Mouse (Mus musculus) right cerebral cortex, postnatal 4 days (tissue): ENCODE measurements at regions not wholly inside any gene's neighbourhood (a gene's known extent, or its start where the extent isn't known, plus 50 kb on each side); places are given as distances from the start of the nearest gene placed in this dataset.
A peak's percentile ranks its signal among the peaks of the same experiment; 100 is the strongest.

ENCODE experiments used
- DNase-seq: peaks from one replicate; pipeline ENCODE4 v3.0.0-alpha.2; 2022

DNA sequence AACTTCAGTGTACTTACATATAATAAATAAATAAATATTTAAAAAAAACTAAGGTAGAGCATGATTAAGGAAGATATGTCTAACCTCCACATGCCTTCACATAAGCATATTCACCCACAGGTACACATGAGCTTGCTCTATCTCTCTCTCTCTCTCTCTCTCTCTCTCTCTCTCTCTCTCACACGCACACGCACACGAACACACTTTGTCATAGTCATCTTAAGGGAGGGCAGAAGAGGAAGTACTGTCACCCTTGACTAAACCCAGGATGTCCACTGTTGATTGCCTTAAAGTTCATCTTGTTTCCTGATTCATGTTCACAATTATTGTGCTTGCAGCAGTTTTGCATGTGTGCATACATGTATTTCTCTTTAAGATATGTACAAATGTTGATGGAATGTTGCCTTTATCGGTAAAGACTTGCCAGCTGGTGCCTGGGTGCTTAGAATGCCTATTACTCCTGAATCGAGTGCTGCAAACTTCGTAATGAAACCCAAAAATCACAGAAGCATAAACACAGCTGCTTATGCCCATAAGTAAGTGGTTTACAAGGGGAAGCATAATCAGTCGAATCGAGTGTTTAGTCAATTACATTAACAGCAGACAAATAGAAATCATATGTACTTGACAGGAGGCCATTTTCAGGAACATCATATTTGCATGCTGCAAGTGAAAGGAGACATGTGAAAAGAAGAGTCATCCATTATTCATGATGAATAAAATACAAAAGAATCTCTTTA lies 84.3 kb downstream of the Tmem168 start:
- no peak for DNase-seq

DNA sequence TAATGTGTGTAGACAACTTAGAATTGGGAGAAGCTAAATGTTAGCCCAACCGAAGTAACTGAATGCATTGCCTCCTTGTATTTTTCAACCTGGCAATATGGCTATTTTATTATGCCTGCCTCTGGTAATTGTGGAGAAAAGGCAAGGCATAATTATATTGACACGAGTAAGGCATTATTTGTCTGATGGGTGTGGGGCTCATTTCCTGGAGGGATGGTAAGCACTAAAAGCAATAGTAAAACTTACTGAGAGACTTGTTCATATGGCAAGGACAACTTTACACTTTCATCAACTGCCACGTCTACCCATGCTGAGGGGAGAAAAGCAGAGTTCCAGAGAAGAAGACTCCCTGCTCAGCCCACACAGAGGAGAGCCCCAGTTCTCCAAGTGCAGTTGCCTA lies 93.8 kb downstream of the Tmem168 start:
- no peak for DNase-seq

DNA sequence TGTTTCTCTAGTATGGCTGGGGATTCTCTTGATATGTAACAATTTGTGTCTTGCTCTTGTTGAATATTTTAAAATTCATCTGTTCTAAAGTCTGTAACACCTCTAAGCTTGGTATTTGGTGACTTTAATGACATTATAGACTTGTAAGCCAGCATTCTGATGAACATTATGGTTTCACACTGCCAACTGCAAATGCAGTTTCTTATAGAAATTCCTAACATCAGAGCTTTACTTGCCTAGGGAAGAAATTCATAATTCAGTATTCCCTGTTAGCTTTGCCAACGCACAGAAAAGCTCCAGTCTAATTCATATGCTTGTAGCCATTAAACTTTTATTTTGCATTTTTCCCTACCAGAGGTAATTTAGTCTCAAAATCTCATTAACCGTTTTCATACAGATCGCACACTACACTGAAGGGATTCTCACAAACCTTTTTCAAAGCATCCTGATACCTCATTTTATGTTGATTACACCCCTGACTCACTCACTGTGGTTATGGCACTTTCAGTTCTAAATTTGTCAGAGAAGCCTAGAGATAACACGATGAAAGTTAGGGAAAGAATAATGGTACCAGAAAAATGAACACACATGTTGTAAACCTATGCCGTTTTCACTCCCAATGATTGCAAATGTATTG lies 131.3 kb downstream of the Tmem168 start:
- no peak for DNase-seq

- DNase-seq = no peak
Observed at GRCm38 (mm10) chr6:13449160-13449787, 158.6 kb downstream of the Tmem168 start.

- DNase-seq = peak; percentile 7
Observed at GRCm38 (mm10) chr6:13413768-13414167, 189.0 kb upstream of the Vwde start.

GRCm38 (mm10) chr6:13413092-13413491 lies 188.3 kb upstream of the Vwde start:
- no peak for DNase-seq

DNA sequence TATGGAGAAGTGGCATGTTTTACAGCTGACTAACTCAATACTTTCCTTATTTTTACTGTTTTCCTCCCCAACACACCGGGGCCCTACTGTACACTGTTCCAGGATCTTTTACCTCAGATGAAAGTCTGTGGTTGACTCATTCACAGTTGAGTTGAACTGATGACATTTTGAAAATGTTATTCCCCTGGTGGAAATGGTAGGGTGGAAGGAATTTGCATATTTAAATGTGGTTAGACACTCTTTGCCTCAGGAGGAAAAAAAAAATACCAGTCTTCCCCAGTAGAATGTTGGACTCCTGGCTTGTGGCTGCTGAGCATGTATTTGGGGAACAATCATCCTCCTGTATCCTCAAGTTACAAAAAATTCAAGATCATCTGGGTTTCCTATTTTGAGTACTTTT lies 159.7 kb upstream of the Vwde start:
- DNase-seq = no peak

DNA sequence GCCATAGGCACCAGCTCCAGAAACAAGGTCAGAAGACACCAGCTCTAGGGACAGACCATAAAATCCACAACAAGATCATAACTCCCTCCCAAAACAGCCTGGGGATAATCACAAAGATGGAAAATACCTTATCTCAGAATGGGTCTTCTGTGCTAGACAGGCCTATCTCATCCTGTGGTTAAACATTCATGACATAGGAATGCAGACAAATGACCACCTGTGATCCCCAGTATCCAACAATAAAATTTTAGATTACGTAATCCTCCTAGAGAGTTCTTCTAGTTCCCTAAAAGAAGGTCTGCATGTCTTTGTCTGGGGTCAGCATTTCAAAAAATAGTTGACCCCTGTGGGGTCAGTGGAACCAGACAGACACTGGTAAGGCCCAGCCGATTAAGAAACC lies 158.4 kb upstream of the Vwde start:
- DNase-seq = no peak

GRCm38 (mm10) chr6:13380819-13381218 lies 156.1 kb upstream of the Vwde start:
- DNase-seq = no peak

DNA sequence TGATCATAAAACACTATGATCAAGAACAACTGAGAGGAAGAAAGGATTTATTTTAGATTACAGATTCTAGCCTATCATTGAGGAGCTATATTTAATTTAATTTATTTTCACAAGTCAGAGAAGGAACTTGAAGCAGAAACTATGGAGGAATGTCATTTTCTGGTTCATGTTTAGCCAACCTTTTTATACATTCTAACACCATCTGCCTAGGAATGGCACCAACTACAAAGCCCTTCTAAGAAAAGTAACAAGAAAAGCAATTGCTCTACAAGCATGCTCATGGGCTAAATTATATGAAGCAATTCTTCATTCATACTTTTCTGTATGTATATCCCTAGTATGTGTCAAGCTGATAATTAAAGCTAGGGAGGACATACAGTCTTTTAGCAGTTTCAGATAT lies 155.0 kb upstream of the Vwde start:
- no peak for DNase-seq

- DNase-seq = no peak
Observed at GRCm38 (mm10) chr6:13373896-13374295, 149.1 kb upstream of the Vwde start.

DNA sequence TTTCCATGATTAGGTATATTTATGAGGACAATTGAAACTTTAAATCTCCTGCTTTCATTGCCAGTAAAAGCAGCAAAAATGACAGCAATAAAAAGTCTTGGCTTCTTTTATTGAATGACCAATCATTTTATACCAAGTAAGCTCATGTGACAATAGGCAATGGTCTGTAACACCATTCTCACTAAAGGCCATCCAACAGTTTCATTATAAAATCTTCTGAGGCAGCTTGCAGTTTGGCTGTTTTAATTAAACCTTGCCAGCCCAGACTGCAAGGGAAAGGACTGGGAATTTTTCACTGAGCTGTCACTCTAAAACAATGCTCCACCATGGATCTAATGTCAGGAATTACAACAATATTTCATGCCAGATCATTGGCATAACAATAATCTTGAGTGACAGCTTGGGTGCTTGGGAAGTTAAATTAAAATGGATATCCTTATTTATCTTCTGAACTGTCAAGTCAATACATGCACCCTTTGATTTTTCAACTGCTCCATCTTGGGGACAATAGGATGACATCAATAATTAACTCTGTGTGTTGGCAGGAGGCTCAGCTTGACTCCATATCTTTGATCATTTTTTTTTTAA lies 145.0 kb upstream of the Vwde start:
- DNase-seq = no peak
